Mouse (Mus musculus): Measurements from ENCODE around the gene Rpl23. TPM values are rescaled to one million over a fixed set of nuclear protein-coding genes. Genes with fewer than 3 reads are reported as not detected.

Gene Rpl23
- polyA plus RNA-seq, 1 experiment, result 32.2 TPM

DNA sequence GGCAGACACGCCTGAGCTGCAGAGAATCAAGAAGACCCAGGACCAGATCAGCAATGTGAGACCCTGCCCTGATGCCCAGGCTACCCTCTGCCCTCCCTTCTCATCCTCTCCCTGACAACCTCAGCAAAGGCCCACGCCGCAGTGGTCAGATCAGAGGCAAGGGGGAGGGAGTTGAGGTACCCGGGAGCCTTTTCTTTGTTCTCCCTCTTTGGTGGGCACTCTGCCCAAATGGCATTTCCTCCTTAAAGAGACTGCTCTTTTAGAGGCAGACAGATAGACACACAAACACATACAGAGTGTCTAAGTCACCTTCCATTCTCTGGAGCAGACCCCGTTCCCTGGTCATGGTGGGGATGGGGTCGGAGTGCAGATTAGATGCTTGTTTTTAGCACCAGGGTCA lies 42.7 kb upstream of the Rpl23 start:
- Histone ChIP-seq H3K36me3 (ENCODE audit: control insufficient read depth) (peaks cover 5% of the 10 kb centered on the region; the same call in 1 of the 2 replicates), H3K27me3 (ENCODE audit: control insufficient read depth) (no peaks in the 10 kb centered on the region), H3K9me3 (ENCODE audit: control insufficient read depth, low read length) (no peaks in the 10 kb centered on the region), H3K4me1 (ENCODE audit: control insufficient read depth) (peaks cover 7% of the 10 kb centered on the region), H3K4me3 (replicated peaks) (no peak overlapping the region)
- no peak for TF ChIP-seq TAL1 (IDR thresholded peaks at IDR 0.05; ENCODE audit: low read length)

DNA sequence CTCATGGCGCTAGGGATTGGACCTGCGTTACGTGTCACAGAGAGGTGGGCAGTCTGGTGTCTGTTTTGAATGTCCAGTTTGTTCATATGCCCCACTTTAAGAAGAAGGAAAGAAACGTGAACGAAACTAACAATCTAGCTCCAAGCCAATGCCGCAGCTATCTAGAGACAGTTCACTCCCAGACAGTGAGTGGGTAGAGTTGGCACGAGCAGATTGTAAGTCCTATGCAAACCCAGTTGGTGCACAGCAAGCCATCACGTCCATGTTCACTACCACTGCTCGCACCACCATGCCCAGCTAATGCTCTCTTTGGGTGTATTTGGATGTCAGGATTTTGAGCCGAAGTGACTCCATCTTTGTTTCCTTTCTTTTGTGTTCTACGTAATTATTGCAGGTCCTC lies 41.9 kb upstream of the Rpl23 start:
- no peaks in the 10 kb centered on the region for H3K27me3 ChIP-seq (ENCODE audit: control insufficient read depth)
- no peaks in the 10 kb centered on the region for H3K9me3 ChIP-seq (ENCODE audit: control insufficient read depth, low read length)
- TF ChIP-seq TAL1 (IDR thresholded peaks at IDR 0.05; ENCODE audit: low read length) (no peak), GATA1 (IDR thresholded peaks at IDR 0.05; ENCODE audit: low read length) (no peak)
- peaks cover 5% of the 10 kb centered on the region; the same call in 1 of the 2 replicates for H3K36me3 ChIP-seq (ENCODE audit: control insufficient read depth)
- no peak overlapping the region for H3K4me3 ChIP-seq (replicated peaks)
- H3K4me1 ChIP-seq (ENCODE audit: control insufficient read depth), result peaks cover 7% of the 10 kb centered on the region

DNA sequence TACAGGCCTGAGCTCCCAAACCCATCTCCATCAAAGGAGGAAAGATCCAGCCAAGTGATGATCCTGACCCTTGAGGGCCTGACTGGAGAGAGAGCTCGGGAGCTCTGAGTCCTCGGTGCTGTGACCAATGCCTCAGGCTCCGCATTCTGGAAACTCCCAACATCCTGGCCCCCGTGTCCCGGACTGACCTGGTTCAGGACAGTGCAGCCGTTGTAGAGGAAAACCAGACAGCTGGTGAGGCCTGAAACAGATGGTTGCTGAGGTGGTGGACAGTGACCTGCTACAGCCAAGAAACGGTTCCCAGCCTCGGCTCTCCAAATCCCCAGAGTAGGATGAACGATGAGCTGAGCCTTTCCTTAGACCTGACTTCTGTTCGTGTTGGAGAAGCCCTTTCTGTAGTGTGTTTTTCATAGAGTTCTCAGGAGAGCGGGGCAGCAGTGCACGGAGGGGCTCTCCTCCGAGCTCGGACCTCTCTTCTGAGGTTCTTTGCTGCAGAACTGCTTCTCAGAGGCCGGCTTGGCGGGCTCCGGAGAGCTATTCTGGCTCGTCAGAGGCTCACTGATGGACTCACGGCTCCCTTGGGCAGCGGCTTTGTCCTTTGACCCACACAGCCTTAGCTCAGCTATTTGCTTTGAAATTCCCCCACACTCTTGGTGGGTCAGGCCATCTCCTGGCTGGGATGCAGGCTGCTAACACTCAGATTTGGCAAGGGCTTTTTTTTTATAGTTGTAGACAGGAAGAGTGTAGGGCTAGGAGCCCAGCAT lies 40.8 kb upstream of the Rpl23 start:
- TF ChIP-seq TAL1 (IDR thresholded peaks at IDR 0.05; ENCODE audit: low read length), result no peak
- TF ChIP-seq GATA1 (IDR thresholded peaks at IDR 0.05; ENCODE audit: low read length), result no peak
- no peaks in the 10 kb centered on the region for H3K27me3 ChIP-seq (ENCODE audit: control insufficient read depth)
- no peak overlapping the region for H3K4me3 ChIP-seq (replicated peaks)
- peaks cover 18% of the 10 kb centered on the region for H3K4me1 ChIP-seq (ENCODE audit: control insufficient read depth)
- H3K36me3 ChIP-seq (ENCODE audit: control insufficient read depth), result peaks cover 5% of the 10 kb centered on the region; the same call in 1 of the 2 replicates
- no peaks in the 10 kb centered on the region for H3K9me3 ChIP-seq (ENCODE audit: control insufficient read depth, low read length)

DNA sequence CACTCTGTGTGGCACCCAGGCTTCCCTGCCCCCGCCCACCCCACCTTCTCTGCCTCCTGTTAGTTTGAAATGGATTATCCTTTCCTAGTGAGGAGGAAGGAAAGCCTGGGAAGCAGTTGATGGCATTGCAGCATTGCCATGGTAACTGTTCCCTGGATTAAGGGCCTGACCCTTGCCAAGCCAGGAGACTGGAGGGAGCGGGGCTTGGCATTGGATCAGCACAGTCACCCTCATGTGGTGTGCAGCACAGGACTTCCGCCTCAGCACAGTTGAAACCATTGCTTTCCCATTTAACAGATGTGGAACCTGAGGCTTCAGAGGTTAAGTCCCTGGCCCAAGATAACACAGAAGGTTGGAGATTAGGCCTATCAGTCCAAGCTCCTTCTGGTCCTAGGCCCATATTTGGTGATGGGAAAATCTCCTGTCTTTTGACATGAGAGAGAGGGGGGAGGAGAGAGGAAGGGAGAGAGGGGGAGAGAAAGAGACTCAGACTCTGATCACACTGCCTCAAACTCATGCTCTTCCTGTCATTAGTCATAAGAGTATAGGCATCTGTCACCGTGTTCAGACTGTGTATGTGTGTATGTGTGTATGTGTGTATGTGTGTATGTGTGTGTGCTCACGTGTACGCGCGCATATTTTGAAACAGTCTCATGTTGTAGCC lies 39.3 kb upstream of the Rpl23 start:
- Histone ChIP-seq H3K4me1 (ENCODE audit: control insufficient read depth) (peaks cover 31% of the 10 kb centered on the region), H3K9me3 (ENCODE audit: control insufficient read depth, low read length) (no peaks in the 10 kb centered on the region), H3K27me3 (ENCODE audit: control insufficient read depth) (no peaks in the 10 kb centered on the region), H3K4me3 (replicated peaks) (no peak overlapping the region), H3K36me3 (ENCODE audit: control insufficient read depth) (peaks cover 9% of the 10 kb centered on the region; the same call in 1 of the 2 replicates)
- TF ChIP-seq GATA1 (IDR thresholded peaks at IDR 0.05; ENCODE audit: low read length), result no peak
- no peak for TF ChIP-seq TAL1 (IDR thresholded peaks at IDR 0.05; ENCODE audit: low read length)

DNA sequence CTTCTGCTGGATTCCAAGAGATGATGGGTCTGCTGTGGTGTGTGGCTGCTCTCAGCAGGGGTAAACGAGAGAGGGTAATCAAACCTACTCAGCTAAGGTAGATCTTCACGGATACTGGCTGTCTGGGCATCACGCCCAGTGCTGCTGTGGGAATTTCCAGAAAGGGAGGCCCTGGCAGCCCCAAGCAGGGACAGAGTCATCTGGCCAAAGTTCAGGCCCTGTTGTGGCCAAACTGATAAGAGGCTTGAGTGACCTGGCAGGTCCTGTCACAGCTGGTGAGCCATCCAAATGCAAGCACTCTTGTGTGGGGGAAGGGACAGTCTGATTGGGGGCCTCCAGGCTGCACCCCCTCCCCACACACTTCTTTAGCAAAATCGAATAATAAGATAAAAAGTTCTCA lies 38.6 kb upstream of the Rpl23 start:
- Histone ChIP-seq H3K27me3 (ENCODE audit: control insufficient read depth) (no peaks in the 10 kb centered on the region), H3K4me3 (replicated peaks) (no peak overlapping the region), H3K9me3 (ENCODE audit: control insufficient read depth, low read length) (no peaks in the 10 kb centered on the region), H3K36me3 (ENCODE audit: control insufficient read depth) (peaks cover 9% of the 10 kb centered on the region; the same call in 1 of the 2 replicates), H3K4me1 (ENCODE audit: control insufficient read depth) (peaks cover 31% of the 10 kb centered on the region)
- TF ChIP-seq GATA1 (IDR thresholded peaks at IDR 0.05; ENCODE audit: low read length) (no peak), TAL1 (IDR thresholded peaks at IDR 0.05; ENCODE audit: low read length) (no peak)

DNA sequence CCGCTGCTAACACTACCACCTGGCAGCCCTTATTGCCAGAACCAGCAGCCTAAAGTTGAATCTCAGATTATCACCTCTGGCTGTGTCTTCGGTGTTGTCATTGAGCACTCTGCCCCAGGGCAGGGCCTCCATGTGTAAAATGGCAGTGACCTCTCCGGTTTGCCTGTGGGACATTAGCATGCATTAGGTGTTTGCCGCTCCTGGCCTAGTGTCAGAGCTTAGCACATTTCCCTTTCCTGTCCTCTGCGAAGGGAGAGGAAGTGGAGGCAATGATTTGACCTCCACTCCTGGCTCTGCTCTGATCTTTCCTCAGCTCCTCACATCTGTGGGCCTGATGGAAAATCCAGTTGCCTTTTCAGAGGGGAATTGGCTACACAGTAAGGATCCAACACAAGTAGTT lies 37.7 kb upstream of the Rpl23 start:
- Histone ChIP-seq H3K27me3 (ENCODE audit: control insufficient read depth) (no peaks in the 10 kb centered on the region), H3K36me3 (ENCODE audit: control insufficient read depth) (peaks cover 8% of the 10 kb centered on the region; the same call in 1 of the 2 replicates), H3K9me3 (ENCODE audit: control insufficient read depth, low read length) (no peaks in the 10 kb centered on the region), H3K4me1 (ENCODE audit: control insufficient read depth) (peaks cover 31% of the 10 kb centered on the region), H3K4me3 (replicated peaks) (no peak overlapping the region)
- TF ChIP-seq TAL1 (IDR thresholded peaks at IDR 0.05; ENCODE audit: low read length) (no peak), GATA1 (IDR thresholded peaks at IDR 0.05; ENCODE audit: low read length) (no peak)

DNA sequence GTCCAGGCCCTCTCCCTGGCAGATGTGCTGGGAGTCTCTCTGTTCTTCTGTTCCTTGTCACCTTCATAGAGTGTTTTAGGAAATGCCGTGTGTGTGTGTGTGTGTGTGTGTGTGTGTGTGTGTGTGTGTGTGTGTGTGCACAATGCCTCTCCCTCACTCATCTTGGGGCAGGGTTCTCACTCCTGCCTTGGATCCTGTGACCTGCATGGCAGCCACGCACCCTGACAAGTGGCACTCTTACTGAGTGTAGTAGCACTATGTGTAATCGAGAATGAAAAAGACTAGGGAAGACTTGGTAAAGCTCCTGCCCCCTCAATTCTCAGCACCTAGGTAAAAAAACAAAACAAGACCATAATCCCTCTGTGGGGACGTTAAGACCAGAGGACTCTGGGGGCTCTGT lies 36.9 kb upstream of the Rpl23 start:
- Histone ChIP-seq H3K9me3 (ENCODE audit: control insufficient read depth, low read length) (no peaks in the 10 kb centered on the region), H3K4me1 (ENCODE audit: control insufficient read depth) (peaks cover 31% of the 10 kb centered on the region), H3K4me3 (replicated peaks) (no peak overlapping the region), H3K36me3 (ENCODE audit: control insufficient read depth) (peaks cover 6% of the 10 kb centered on the region; the same call in 1 of the 2 replicates), H3K27me3 (ENCODE audit: control insufficient read depth) (no peaks in the 10 kb centered on the region)
- no peak for TF ChIP-seq TAL1 (IDR thresholded peaks at IDR 0.05; ENCODE audit: low read length)
- no peak for TF ChIP-seq GATA1 (IDR thresholded peaks at IDR 0.05; ENCODE audit: low read length)

DNA sequence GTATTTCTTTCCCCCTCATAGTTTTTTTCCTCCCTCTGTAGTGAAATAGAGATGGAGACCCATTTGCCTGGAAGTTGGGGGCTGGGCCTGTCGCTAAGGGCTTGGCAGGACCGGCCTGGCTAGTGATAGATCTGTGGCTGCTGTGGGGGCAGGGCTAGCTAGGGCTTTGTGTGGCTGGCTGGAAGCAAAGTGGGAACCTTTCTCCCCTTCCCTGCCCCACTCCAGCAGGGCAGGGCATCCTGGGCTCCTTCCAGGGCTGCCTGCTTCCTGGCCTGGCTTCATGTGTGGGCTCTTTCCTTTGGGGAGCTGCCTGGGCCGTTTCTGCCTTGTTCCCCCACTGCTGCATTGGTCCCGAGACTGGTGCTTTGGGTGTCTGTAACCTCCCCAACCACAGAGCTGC lies 36.3 kb upstream of the Rpl23 start:
- H3K4me3 ChIP-seq (replicated peaks), result no peak overlapping the region
- H3K27me3 ChIP-seq (ENCODE audit: control insufficient read depth), result no peaks in the 10 kb centered on the region
- peaks cover 6% of the 10 kb centered on the region; the same call in 1 of the 2 replicates for H3K36me3 ChIP-seq (ENCODE audit: control insufficient read depth)
- peaks cover 31% of the 10 kb centered on the region for H3K4me1 ChIP-seq (ENCODE audit: control insufficient read depth)
- no peaks in the 10 kb centered on the region for H3K9me3 ChIP-seq (ENCODE audit: control insufficient read depth, low read length)
- TF ChIP-seq TAL1 (IDR thresholded peaks at IDR 0.05; ENCODE audit: low read length) (no peak), GATA1 (IDR thresholded peaks at IDR 0.05; ENCODE audit: low read length) (no peak)

DNA sequence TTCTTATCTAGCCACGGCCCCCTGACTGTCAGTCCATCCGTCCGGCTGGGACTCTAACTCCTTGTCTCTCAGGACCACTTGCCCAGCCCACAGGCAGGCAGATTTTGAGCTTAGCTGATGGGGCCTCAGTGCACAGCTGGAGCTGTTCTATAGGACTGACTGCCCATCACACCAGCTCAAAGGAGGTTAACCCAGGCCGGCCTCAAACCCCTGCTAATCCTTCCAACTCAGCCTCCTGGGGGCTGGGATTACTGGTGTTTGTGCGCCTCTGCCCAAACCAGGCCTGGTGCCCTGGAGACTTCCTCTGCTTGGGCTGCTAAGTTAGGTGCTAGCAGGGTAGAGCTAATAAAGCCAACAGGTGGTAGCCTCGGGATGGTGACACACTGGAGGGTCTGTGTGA lies 35.8 kb upstream of the Rpl23 start:
- Histone ChIP-seq H3K27me3 (ENCODE audit: control insufficient read depth) (no peaks in the 10 kb centered on the region), H3K4me1 (ENCODE audit: control insufficient read depth) (peaks cover 35% of the 10 kb centered on the region), H3K4me3 (replicated peaks) (no peak overlapping the region), H3K9me3 (ENCODE audit: control insufficient read depth, low read length) (no peaks in the 10 kb centered on the region), H3K36me3 (ENCODE audit: control insufficient read depth) (peaks cover 10% of the 10 kb centered on the region; the same call in 1 of the 2 replicates)
- TF ChIP-seq GATA1 (IDR thresholded peaks at IDR 0.05; ENCODE audit: low read length) (no peak), TAL1 (IDR thresholded peaks at IDR 0.05; ENCODE audit: low read length) (no peak)
